Comparison of ENCODE assay signal across 9 mouse cellular contexts in the genomic region with DNA sequence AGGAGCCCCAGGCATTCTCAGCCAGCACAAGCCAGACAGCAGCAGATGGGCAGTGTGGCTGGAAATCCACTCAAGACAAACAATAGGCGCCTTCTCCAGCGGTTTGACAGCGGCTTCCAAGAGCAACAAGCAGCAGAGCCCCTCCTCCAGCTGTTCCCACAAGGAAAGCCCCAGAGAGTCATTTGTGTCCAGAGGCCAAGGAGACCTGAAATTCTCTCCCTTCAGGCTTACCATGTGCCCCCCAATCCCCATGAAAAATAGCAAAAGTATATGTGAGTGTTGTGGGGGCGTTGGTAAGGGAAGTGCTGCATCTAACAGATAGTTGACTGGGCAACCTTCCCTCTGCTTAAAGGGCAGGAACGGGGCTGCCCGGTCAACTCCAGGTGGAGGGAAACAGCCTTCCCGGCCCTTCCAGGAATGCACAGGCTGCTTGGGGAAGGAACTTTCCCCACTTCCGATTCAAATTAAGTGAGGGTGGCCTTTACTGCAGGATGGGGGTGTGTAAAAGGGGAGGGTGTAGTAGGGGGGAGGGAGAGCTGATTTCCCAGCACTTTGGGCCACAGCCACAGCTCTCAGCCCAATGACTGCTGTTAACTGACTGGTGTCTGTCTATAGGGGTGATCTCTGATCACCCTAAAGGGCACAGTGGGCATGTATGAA. TPM values are rescaled to one million over a fixed set of nuclear protein-coding genes. Genes with fewer than 3 reads are reported as not detected.
DNase-seq lines count a peak whose midpoint lies in the region; ATAC-seq and TF ChIP-seq lines count a peak whose summit lies in the region.
"Had no signal": no experiment of that assay in that cellular context is flagged by ENCODE, and none has a peak within 500 bp of the region (broad histone marks: within the 10 kb centered on the region; RNA-seq: fewer than 3 reads in every experiment).

No protein-coding gene starts in this region.

- H3K27ac ChIP-seq in MEL (ENCODE audit: control insufficient read depth, low read depth, low read length): no peak overlapping the region
- peak overlapping the region; percentile 71 for H3K27ac ChIP-seq in embryonic facial prominence, embryonic 12.5 days
- peak overlapping the region; percentile 57 to 61 for H3K27ac ChIP-seq in heart, embryonic 14.5 days (replicated peaks in 1 of 2; ENCODE audit: control insufficient read depth in 1 of 2, insufficient read depth in 1 of 2, low read depth in 2 of 2, low read length in 2 of 2)
- peak overlapping the region; percentile 77 for H3K27ac ChIP-seq in lung, embryonic 16.5 days (ENCODE audit: low read length)
- H3K27ac ChIP-seq in stomach, embryonic 15.5 days: peak overlapping the region; percentile 81
- H3K27ac ChIP-seq in liver, postnatal 0 days (ENCODE audit: low read depth): no peak overlapping the region
- H3K27ac ChIP-seq: macrophage had no signal

- TF ChIP-seq CTCF in MEL (IDR thresholded peaks at IDR 0.05 in 2 of 3, conservative IDR thresholded peaks at IDR 0.05 in 1 of 3; ENCODE audit: control insufficient read depth in 1 of 3, insufficient read depth in 1 of 3, low read depth in 2 of 3, low read length in 3 of 3, poor library complexity in 1 of 3, severe bottlenecking in 1 of 3): no peak
- TF ChIP-seq CTCF in liver, postnatal 0 days (IDR thresholded peaks at IDR 0.05; ENCODE audit: low read depth): no peak

- H3K9me3 ChIP-seq in MEL (replicated peaks; ENCODE audit: insufficient read depth, low read length): no peaks in the 10 kb centered on the region
- no peaks in the 10 kb centered on the region for H3K9me3 ChIP-seq in embryonic facial prominence, embryonic 12.5 days
- no peaks in the 10 kb centered on the region for H3K9me3 ChIP-seq in heart, embryonic 14.5 days (ENCODE audit: control insufficient read depth, low read length)
- no peaks in the 10 kb centered on the region for H3K9me3 ChIP-seq in lung, embryonic 16.5 days (ENCODE audit: control insufficient read depth, low read length)
- no peaks in the 10 kb centered on the region for H3K9me3 ChIP-seq in stomach, embryonic 15.5 days
- H3K9me3 ChIP-seq in liver, postnatal 0 days (ENCODE audit: low read length): no peaks in the 10 kb centered on the region

- DNase-seq in MEL (ENCODE audit: low read depth, low spot score): peak; percentile 19
- DNase-seq in layer of hippocampus, postnatal 10 days (ENCODE audit: low spot score in 2 of 2): no peak
- DNase-seq in liver, postnatal 0 days: no peak
- DNase-seq in layer of hippocampus, adult 11-12 months (ENCODE audit: low spot score): no peak

- no peak overlapping the region for H3K4me3 ChIP-seq in MEL (ENCODE audit: control insufficient read depth in 1 of 2, insufficient read depth in 1 of 2, low read depth in 2 of 2, low read length in 2 of 2)
- peak overlapping the region; percentile 72; the same call in 1 of the 2 replicates for H3K4me3 ChIP-seq in embryonic facial prominence, embryonic 12.5 days
- no peak overlapping the region for H3K4me3 ChIP-seq in heart, embryonic 14.5 days (ENCODE audit: control insufficient read depth in 1 of 2, insufficient read depth in 1 of 2, low read depth in 1 of 2, low read length in 2 of 2)
- no peak overlapping the region for H3K4me3 ChIP-seq in lung, embryonic 16.5 days (ENCODE audit: low read length)
- H3K4me3 ChIP-seq in stomach, embryonic 15.5 days (replicated peaks): no peak overlapping the region
- no peak overlapping the region for H3K4me3 ChIP-seq in liver, postnatal 0 days (ENCODE audit: low read depth, low read length)

- H3K36me3 ChIP-seq in MEL (ENCODE audit: control insufficient read depth in 1 of 2, insufficient read depth in 2 of 2, low read length in 2 of 2): peaks cover 0 to 3% of the 10 kb centered on the region in 2 experiments; a peak in 2 of 4 replicates
- H3K36me3 ChIP-seq in embryonic facial prominence, embryonic 12.5 days: no peaks in the 10 kb centered on the region
- no peaks in the 10 kb centered on the region for H3K36me3 ChIP-seq in heart, embryonic 14.5 days (ENCODE audit: control insufficient read depth, insufficient read depth, low read length)
- no peaks in the 10 kb centered on the region for H3K36me3 ChIP-seq in lung, embryonic 16.5 days (ENCODE audit: control insufficient read depth, insufficient read depth, low read length)
- no peaks in the 10 kb centered on the region for H3K36me3 ChIP-seq in stomach, embryonic 15.5 days
- H3K36me3 ChIP-seq in liver, postnatal 0 days (replicated peaks; ENCODE audit: insufficient read depth, low read length): no peaks in the 10 kb centered on the region

- peaks cover 3% of the 10 kb centered on the region in 2 experiments; a peak in 2 of 4 replicates for H3K27me3 ChIP-seq in MEL (ENCODE audit: control insufficient read depth in 1 of 2, insufficient read depth in 2 of 2, low read length in 2 of 2)
- no peaks in the 10 kb centered on the region for H3K27me3 ChIP-seq in embryonic facial prominence, embryonic 12.5 days
- H3K27me3 ChIP-seq in heart, embryonic 14.5 days (ENCODE audit: control insufficient read depth, insufficient read depth, low read length): peaks cover 25% of the 10 kb centered on the region
- H3K27me3 ChIP-seq in lung, embryonic 16.5 days (ENCODE audit: control insufficient read depth, insufficient read depth, low read depth, low read length): no peaks in the 10 kb centered on the region
- H3K27me3 ChIP-seq in stomach, embryonic 15.5 days (replicated peaks): no peaks in the 10 kb centered on the region
- H3K27me3 ChIP-seq in liver, postnatal 0 days (ENCODE audit: insufficient read depth, low read length): peaks cover 15% of the 10 kb centered on the region; the same call in 1 of the 2 replicates

- ATAC-seq in embryonic facial prominence, embryonic 12.5 days (ENCODE audit: insufficient number of reproducible peaks, insufficient read depth, low FRiP score, low TSS enrichment): peak; percentile 45; the same call in 1 of the 2 replicates
- peak; percentile 24; the same call in 1 of the 2 replicates for ATAC-seq in heart, embryonic 14.5 days (ENCODE audit: insufficient number of reproducible peaks, insufficient read depth, low FRiP score, low read depth)
- ATAC-seq in lung, embryonic 16.5 days (ENCODE audit: low read depth): peak; percentile 46
- ATAC-seq in stomach, embryonic 15.5 days (ENCODE audit: insufficient read depth, low FRiP score, low read depth): no peak
- ATAC-seq in liver, postnatal 0 days: no peak

- TF ChIP-seq RAD21 in MEL (IDR thresholded peaks at IDR 0.05; ENCODE audit: low read depth, low read length): no peak

- TF ChIP-seq POLR2A in MEL (IDR thresholded peaks at IDR 0.05; ENCODE audit: control insufficient read depth in 1 of 2, insufficient read depth in 1 of 2, low read depth in 1 of 2, low read length in 2 of 2, poor library complexity in 1 of 2): no peak

- H3K9ac ChIP-seq in MEL (ENCODE audit: control insufficient read depth, low read depth, low read length, poor library complexity, severe bottlenecking): no peak overlapping the region
- 0 out of 2 replicates have a peak overlapping the region, but pooled peaks have one; percentile 71 for H3K9ac ChIP-seq in embryonic facial prominence, embryonic 12.5 days
- H3K9ac ChIP-seq in heart, embryonic 14.5 days (ENCODE audit: low read length): no peak overlapping the region
- H3K9ac ChIP-seq in lung, embryonic 16.5 days (ENCODE audit: low read length): no peak overlapping the region; the same call in 1 of the 2 replicates
- no peak overlapping the region for H3K9ac ChIP-seq in stomach, embryonic 15.5 days
- no peak overlapping the region for H3K9ac ChIP-seq in liver, postnatal 0 days (replicated peaks)

- H3K4me1 ChIP-seq in MEL (ENCODE audit: control insufficient read depth in 1 of 2, insufficient read depth in 2 of 2, low read length in 2 of 2): peaks cover 0 to 15% of the 10 kb centered on the region in 2 experiments; a peak in 2 of 4 replicates
- H3K4me1 ChIP-seq in embryonic facial prominence, embryonic 12.5 days: peaks cover 30% of the 10 kb centered on the region
- peaks cover 15 to 20% of the 10 kb centered on the region in 2 experiments; a peak in 3 of 4 replicates for H3K4me1 ChIP-seq in heart, embryonic 14.5 days (ENCODE audit: control insufficient read depth in 2 of 2, insufficient read depth in 2 of 2, low read length in 2 of 2)
- peaks cover 50% of the 10 kb centered on the region for H3K4me1 ChIP-seq in lung, embryonic 16.5 days (replicated peaks; ENCODE audit: control insufficient read depth, insufficient read depth, low read length)
- peaks cover 44% of the 10 kb centered on the region for H3K4me1 ChIP-seq in stomach, embryonic 15.5 days
- H3K4me1 ChIP-seq in liver, postnatal 0 days (ENCODE audit: insufficient read depth): peaks cover 14% of the 10 kb centered on the region

- H3K4me2 ChIP-seq in embryonic facial prominence, embryonic 12.5 days (replicated peaks): peak overlapping the region; percentile 80
- H3K4me2 ChIP-seq in heart, embryonic 14.5 days (ENCODE audit: low read length): peak overlapping the region; percentile 99
- peak overlapping the region; percentile 31 for H3K4me2 ChIP-seq in lung, embryonic 16.5 days (ENCODE audit: low read depth, low read length)
- peak overlapping the region; percentile 93 for H3K4me2 ChIP-seq in stomach, embryonic 15.5 days
- no peak overlapping the region for H3K4me2 ChIP-seq in liver, postnatal 0 days (ENCODE audit: low read depth, low read length)

- no peak for TF ChIP-seq EP300 in MEL (IDR thresholded peaks at IDR 0.05; ENCODE audit: low read depth in 1 of 2, low read length in 2 of 2)
- no peak for TF ChIP-seq EP300 in liver, postnatal 0 days (IDR thresholded peaks at IDR 0.05; ENCODE audit: low read depth)

- WGBS in embryonic facial prominence, embryonic 12.5 days: 6% methylated on average over 8 of the region's 8 CpGs
- 19% methylated on average over 8 of the region's 8 CpGs for WGBS in heart, embryonic 14.5 days
- 4% methylated on average over 8 of the region's 8 CpGs for WGBS in lung, embryonic 16.5 days
- WGBS in stomach, embryonic 15.5 days: 21% methylated on average over 8 of the region's 8 CpGs
- WGBS in liver, postnatal 0 days (ENCODE audit: insufficient replicate concordance): 36% methylated on average over 8 of the region's 8 CpGs

- H3K79me2 ChIP-seq in MEL (ENCODE audit: control insufficient read depth, insufficient read depth, low read length, poor library complexity): no peaks in the 10 kb centered on the region

TF ChIP-seq in MEL, 35 proteins besides CTCF, POLR2A, EP300 and RAD21 (continues in another document):
- no peak for TF ChIP-seq CHD1 (IDR thresholded peaks at IDR 0.05; ENCODE audit: low read depth, low read length)

RNA-seq across cellular contexts. Expression of gene Pde9a, which starts 0.9 kb away (rescaled TPM):
- total RNA-seq in MEL (2012; rRNA removed): 0.20 TPM in 1 of 2 replicates, not detected in the other
- polyA plus RNA-seq in MEL (2012; ENCODE audit: insufficient read depth in 1 of 2, insufficient read length in 2 of 2, low read depth in 1 of 2, low replicate concordance in 2 of 2, missing spikeins in 1 of 2): under 1 TPM in 1 of 2 experiments, not detected in 1; 0.56 TPM
- 25.5 and 29.4 TPM in 2 replicates for polyA plus RNA-seq in embryonic facial prominence, embryonic 12.5 days (2016; fragmentation: Nextera tagmentation; extraction: Ambion mirVana)
- polyA plus RNA-seq in heart, embryonic 14.5 days (2014; fragmentation: Nextera tagmentation; extraction: Ambion mirVana): 6.6 and 9.1 TPM in 2 replicates
- polyA plus RNA-seq in lung, embryonic 16.5 days (2015; fragmentation: Nextera tagmentation; extraction: Ambion mirVana): 29.5 and 31.5 TPM in 2 replicates
- 31.8 and 36.6 TPM in 2 replicates for polyA plus RNA-seq in stomach, embryonic 15.5 days (2015; fragmentation: Nextera tagmentation; extraction: Ambion mirVana)
- total RNA-seq in layer of hippocampus, postnatal 10 days (2021): 10 to 100 TPM; 34.0 to 38.9 TPM
- polyA plus RNA-seq in liver, postnatal 0 days (2015; fragmentation: Nextera tagmentation; extraction: Ambion mirVana): 5.7 and 7.6 TPM in 2 replicates
- polyA plus RNA-seq: macrophage had no signal

Comparison
In these comparisons a context has a peak if more than half of its experiments do, and no peak if none do; other contexts are left out.
1. H3K27ac ChIP-seq: peak in embryonic facial prominence, embryonic 12.5 days (single experiment), heart, embryonic 14.5 days (2 of 2), lung, embryonic 16.5 days (single experiment) and stomach, embryonic 15.5 days (single experiment); none in MEL (single experiment) and liver, postnatal 0 days (single experiment).
2. ATAC-seq: peak in embryonic facial prominence, embryonic 12.5 days (single experiment), heart, embryonic 14.5 days (single experiment) and lung, embryonic 16.5 days (single experiment); none in stomach, embryonic 15.5 days (single experiment) and liver, postnatal 0 days (single experiment).